Comparison of ENCODE assay signal across 22 mouse cellular contexts in genomic region chr5:123987511-123987910, GRCm38 (mm10). TPM values are rescaled to one million over a fixed set of nuclear protein-coding genes. Genes with fewer than 3 reads are reported as not detected.
A peak's percentile ranks its signal among the peaks of the same experiment; 100 is the strongest.
DNase-seq lines count a peak whose midpoint lies in the region; ATAC-seq lines count a peak whose summit lies in the region.
"Had no signal": no experiment of that assay in that cellular context is flagged by ENCODE, and none has a peak within 500 bp of the region (broad histone marks: within the 10 kb centered on the region; RNA-seq: fewer than 3 reads in every experiment).

No protein-coding gene starts in this region.

- H3K36me3 ChIP-seq in kidney, embryonic 14.5 days (ENCODE audit: control insufficient read depth, insufficient read depth, low read length), result peaks cover 8% of the 10 kb centered on the region; the same call in 1 of the 2 replicates
- no peaks in the 10 kb centered on the region; the same call in 1 of the 2 replicates for H3K36me3 ChIP-seq in embryonic facial prominence, embryonic 10.5 days (replicated peaks)
- no peaks in the 10 kb centered on the region for H3K36me3 ChIP-seq in limb, embryonic 12.5 days
- H3K36me3 ChIP-seq: hindbrain, embryonic 13.5 days; midbrain, embryonic 12.5 days had no signal

- no peak overlapping the region for H3K9ac ChIP-seq in kidney, embryonic 14.5 days (ENCODE audit: low read depth, low read length)
- H3K9ac ChIP-seq in limb, embryonic 12.5 days (replicated peaks), result no peak overlapping the region
- H3K9ac ChIP-seq: hindbrain, embryonic 13.5 days; midbrain, embryonic 12.5 days had no signal

- intact Hi-C loops in left cerebral cortex, postnatal 10 days (cut with DNase I), result no loop called here

- H3K27ac ChIP-seq in kidney, embryonic 14.5 days (ENCODE audit: low read depth, low read length), result peak overlapping the region; percentile 31
- 0 out of 2 replicates have a peak overlapping the region, but pooled peaks have one; percentile 1 for H3K27ac ChIP-seq in embryonic facial prominence, embryonic 10.5 days (replicated peaks)
- H3K27ac ChIP-seq in limb, embryonic 12.5 days, result peak overlapping the region; percentile 46; the same call in 1 of the 2 replicates
- H3K27ac ChIP-seq: heart, embryonic 10.5 days; hindbrain, embryonic 13.5 days; left cerebral cortex, adult 2 months; midbrain, embryonic 12.5 days had no signal

- WGBS in kidney, embryonic 14.5 days, result 73% methylated on average over 4 of the region's 4 CpGs
- 76% methylated on average over 4 of the region's 4 CpGs for WGBS in embryonic facial prominence, embryonic 10.5 days
- 68% methylated on average over 4 of the region's 4 CpGs for WGBS in limb, embryonic 12.5 days

- DNase-seq in adrenal gland, postnatal 14 days, result peak; percentile 2
- no peak for DNase-seq in adrenal gland, postnatal 36 days
- DNase-seq in kidney, adult 18-20 months, result no peak
- no peak for DNase-seq in embryonic facial prominence, embryonic 10.5 days (ENCODE audit: low spot score)
- no peak for DNase-seq in layer of hippocampus, postnatal 25 days (ENCODE audit: extremely low spot score in 1 of 2, low spot score in 1 of 2)
- no peak for DNase-seq in left cerebral cortex, postnatal 10 days (ENCODE audit: extremely low spot score in 1 of 2, low spot score in 2 of 2)
- DNase-seq: adrenal gland, postnatal 10 days; cerebellum, adult 9-11 months; kidney, postnatal 36 days; layer of hippocampus, adult 9-11 months; left cerebral cortex, postnatal 4 days; lung, postnatal 10 days; spleen, adult 18-20 months; thymus, adult 18-20 months; thymus, postnatal 36 days had no signal

- ATAC-seq in kidney, embryonic 14.5 days (ENCODE audit: low FRiP score, low TSS enrichment), result no peak
- ATAC-seq in limb, embryonic 12.5 days (ENCODE audit: insufficient number of reproducible peaks, insufficient read depth, low FRiP score, low TSS enrichment, low read depth), result no peak
- ATAC-seq: inflammation-experienced regulatory T-cells, adult 6 months had no signal

- H3K4me3 ChIP-seq in kidney, embryonic 14.5 days (ENCODE audit: low read length), result no peak overlapping the region
- H3K4me3 ChIP-seq in embryonic facial prominence, embryonic 10.5 days, result no peak overlapping the region
- H3K4me3 ChIP-seq in limb, embryonic 12.5 days (replicated peaks), result no peak overlapping the region
- H3K4me3 ChIP-seq: heart, embryonic 10.5 days; hindbrain, embryonic 13.5 days; left cerebral cortex, adult 2 months; midbrain, embryonic 12.5 days had no signal

- no peaks in the 10 kb centered on the region for H3K9me3 ChIP-seq in kidney, embryonic 14.5 days (ENCODE audit: control insufficient read depth, low read length)
- no peaks in the 10 kb centered on the region for H3K9me3 ChIP-seq in embryonic facial prominence, embryonic 10.5 days
- no peaks in the 10 kb centered on the region for H3K9me3 ChIP-seq in limb, embryonic 12.5 days
- H3K9me3 ChIP-seq: heart, embryonic 10.5 days; hindbrain, embryonic 13.5 days; midbrain, embryonic 12.5 days had no signal

- no peaks in the 10 kb centered on the region for H3K27me3 ChIP-seq in kidney, embryonic 14.5 days (ENCODE audit: control insufficient read depth, insufficient read depth, low read length)
- no peaks in the 10 kb centered on the region; the same call in 1 of the 2 replicates for H3K27me3 ChIP-seq in embryonic facial prominence, embryonic 10.5 days (replicated peaks; ENCODE audit: low read depth, poor library complexity, severe bottlenecking)
- no peaks in the 10 kb centered on the region for H3K27me3 ChIP-seq in limb, embryonic 12.5 days

- H3K4me1 ChIP-seq in kidney, embryonic 14.5 days (ENCODE audit: control insufficient read depth, insufficient read depth, low read length), result peaks cover 24% of the 10 kb centered on the region
- peaks cover 61% of the 10 kb centered on the region for H3K4me1 ChIP-seq in embryonic facial prominence, embryonic 10.5 days
- H3K4me1 ChIP-seq in limb, embryonic 12.5 days (replicated peaks), result peaks cover 20% of the 10 kb centered on the region

- no peak overlapping the region for H3K4me2 ChIP-seq in kidney, embryonic 14.5 days (replicated peaks; ENCODE audit: low read depth, low read length)
- H3K4me2 ChIP-seq in limb, embryonic 12.5 days, result no peak overlapping the region
- H3K4me2 ChIP-seq: hindbrain, embryonic 13.5 days; midbrain, embryonic 12.5 days had no signal

RNA-seq across cellular contexts. Expression of gene Hip1r, which starts 14.1 kb away (rescaled TPM):
- total RNA-seq in adrenal gland, postnatal 14 days (2021), result 18.0 and 26.6 TPM in 2 replicates
- 10 to 100 TPM; 15.1 to 18.4 TPM for total RNA-seq in adrenal gland, postnatal 36 days (2021)
- 11.0 and 13.0 TPM in 2 replicates for polyA plus RNA-seq in kidney, embryonic 14.5 days (2014; fragmentation: Nextera tagmentation; extraction: Ambion mirVana)
- polyA plus RNA-seq in embryonic facial prominence, embryonic 10.5 days (2016; fragmentation: Nextera tagmentation; extraction: Ambion mirVana), result 8.5 and 10.7 TPM in 2 replicates
- 7.9 and 9.9 TPM in 2 replicates for polyA plus RNA-seq in limb, embryonic 12.5 days (2016; fragmentation: Nextera tagmentation; extraction: Ambion mirVana)
- total RNA-seq in layer of hippocampus, postnatal 25 days (2021), result 10 to 100 TPM; 48.8 to 51.3 TPM
- total RNA-seq in left cerebral cortex, postnatal 10 days (2021), result 10 to 100 TPM; 82.4 to 93.4 TPM

RNA-seq across cellular contexts. Expression of gene Vps37b, which starts 44.6 kb away (rescaled TPM):
- total RNA-seq in adrenal gland, postnatal 14 days (2021), result 65.2 and 85.1 TPM in 2 replicates
- 100 to 1,000 TPM in 1 of 2 experiments, 10 to 100 TPM in 1; 93.1 to 188 TPM for total RNA-seq in adrenal gland, postnatal 36 days (2021)
- 20.2 and 27.6 TPM in 2 replicates for polyA plus RNA-seq in kidney, embryonic 14.5 days (2014; fragmentation: Nextera tagmentation; extraction: Ambion mirVana)
- 43.8 and 47.6 TPM in 2 replicates for polyA plus RNA-seq in embryonic facial prominence, embryonic 10.5 days (2016; fragmentation: Nextera tagmentation; extraction: Ambion mirVana)
- polyA plus RNA-seq in limb, embryonic 12.5 days (2016; fragmentation: Nextera tagmentation; extraction: Ambion mirVana), result 40.7 and 41.6 TPM in 2 replicates
- total RNA-seq in layer of hippocampus, postnatal 25 days (2021), result 10 to 100 TPM; 41.2 to 47.2 TPM
- 10 to 100 TPM; 42.5 to 42.6 TPM for total RNA-seq in left cerebral cortex, postnatal 10 days (2021)

RNA-seq across cellular contexts. Expression of gene Ccdc62, which starts 57.0 kb away (rescaled TPM):
- total RNA-seq in adrenal gland, postnatal 14 days (2021), result 4.7 and 5.0 TPM in 2 replicates
- total RNA-seq in adrenal gland, postnatal 36 days (2021), result 1 to 10 TPM; 2.9 to 3.3 TPM
- polyA plus RNA-seq in kidney, embryonic 14.5 days (2014; fragmentation: Nextera tagmentation; extraction: Ambion mirVana), result 6.2 and 7.3 TPM in 2 replicates
- 5.0 and 5.9 TPM in 2 replicates for polyA plus RNA-seq in embryonic facial prominence, embryonic 10.5 days (2016; fragmentation: Nextera tagmentation; extraction: Ambion mirVana)
- 5.9 and 7.5 TPM in 2 replicates for polyA plus RNA-seq in limb, embryonic 12.5 days (2016; fragmentation: Nextera tagmentation; extraction: Ambion mirVana)
- 1 to 10 TPM; 3.5 to 4.3 TPM for total RNA-seq in layer of hippocampus, postnatal 25 days (2021)
- 1 to 10 TPM; 2.1 to 2.8 TPM for total RNA-seq in left cerebral cortex, postnatal 10 days (2021)
